Mouse (Mus musculus): ENCODE measurements at regions not wholly inside any gene's neighbourhood (a gene's known extent, or its start where the extent isn't known, plus 50 kb on each side); places are given as distances from the start of the nearest gene placed in this dataset.

GRCm38 (mm10) chr19:44642294-44642693, 79.6 kb downstream of the Hif1an start:
- TF ChIP-seq CTCF (IDR thresholded peaks at IDR 0.05; ENCODE audit: borderline replicate concordance, control insufficient read depth, extremely low read depth, insufficient read depth, low read length, poor library complexity) (no peak), POLR2A (IDR thresholded peaks at IDR 0.05; ENCODE audit: control insufficient read depth, extremely low read depth, insufficient read depth, low read length, poor library complexity) (no peak)
